Mouse (Mus musculus) ZHBTc4 (cell line): Measurements from ENCODE around the gene Olfr1288.

Experiments
- DNase-seq: peaks from one replicate; pipeline ENCODE4 v3.0.0-alpha.2; 2011; ENCODE audit warnings: low read depth, low spot score

The Olfr1288 gene

DNA sequence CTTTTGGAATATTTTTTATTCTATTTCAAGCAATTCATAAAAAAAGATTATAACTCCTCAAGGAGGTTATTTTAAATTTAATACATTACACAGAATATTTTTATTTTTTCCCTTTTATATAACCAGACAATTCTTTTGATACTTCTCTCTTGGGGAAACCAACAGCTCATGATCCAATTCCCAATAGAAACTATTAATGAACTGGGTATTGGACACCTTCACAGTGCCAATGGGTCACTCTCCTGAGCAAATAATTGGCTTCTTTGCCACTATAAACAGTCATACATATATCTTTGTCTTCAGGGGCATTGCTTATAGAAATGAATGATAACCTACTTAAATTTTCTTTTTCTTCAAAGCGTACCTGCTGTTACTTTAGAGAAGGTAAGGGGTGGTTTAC, at the start of gene Olfr1288:
Olfr1288 (plus strand) TSS at position 301 of the 400 bp plus-strand sequence.
- DNase-seq, result no peak

DNA sequence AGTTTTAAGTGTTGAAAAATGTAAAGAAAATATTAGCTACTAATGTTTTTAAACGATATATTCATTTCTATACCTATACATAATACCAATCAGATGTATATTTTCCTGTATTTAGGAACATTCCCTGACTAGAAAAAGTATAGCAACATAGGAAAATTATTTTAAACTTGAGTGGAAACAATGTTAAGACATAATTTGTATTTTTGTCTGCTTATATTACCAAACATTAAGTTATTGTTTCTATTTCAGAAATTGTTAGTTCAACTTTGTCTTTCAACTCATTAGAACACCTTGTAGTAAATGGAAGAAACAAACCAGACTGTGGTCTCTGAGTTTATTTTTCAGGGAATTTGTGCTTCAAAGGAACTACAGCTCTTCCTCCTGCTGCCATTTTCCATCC, 25.1 kb upstream of the Olfr1288 start, which contains the start of gene Olfr1287:
Olfr1287 (plus strand) TSS at position 301 of the 400 bp plus-strand sequence.
- DNase-seq, result no peak

DNA sequence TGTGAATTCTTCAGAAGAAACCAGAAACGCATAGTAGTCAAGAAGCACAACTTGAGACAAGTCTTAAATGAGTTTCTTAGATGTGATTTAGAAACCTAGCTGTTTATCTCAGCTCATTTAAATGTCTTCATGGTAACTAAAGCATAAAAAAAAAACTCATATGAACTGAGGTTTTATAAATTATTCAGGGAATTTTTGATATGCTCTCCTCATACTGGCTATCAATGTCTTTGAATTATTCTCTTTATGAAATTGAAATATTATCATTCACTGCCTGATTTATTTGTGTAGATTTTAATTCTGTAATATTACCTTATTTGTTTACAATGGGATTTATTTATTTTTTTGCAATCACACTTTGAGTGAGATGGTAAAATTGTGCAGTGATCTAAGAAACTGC, 6.6 kb downstream of the Olfr1288 start, which contains the start of gene Olfr1289:
Olfr1289 (plus strand) TSS at position 301 of the 400 bp plus-strand sequence.
- DNase-seq, result no peak

DNA sequence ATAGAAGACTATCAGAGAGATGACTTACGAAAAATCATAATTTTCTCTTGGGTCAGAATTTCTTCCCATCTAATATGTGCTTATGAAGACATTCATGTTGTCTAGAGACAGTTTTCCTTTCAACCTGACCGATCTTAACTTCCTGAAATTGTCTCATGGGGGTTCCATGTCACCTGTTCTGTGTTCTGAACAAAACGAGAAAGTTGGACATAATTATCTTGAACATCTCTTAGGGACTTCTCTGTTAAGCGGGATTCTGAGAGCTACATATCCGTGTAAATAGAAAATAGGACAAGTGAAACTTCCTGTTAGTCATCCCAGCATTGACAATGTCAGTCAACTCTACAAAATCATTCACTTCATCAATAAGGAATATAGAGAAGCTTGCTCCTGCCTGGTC, 19.8 kb downstream of the Olfr1288 start, which contains the start of gene Olfr1290:
Olfr1290 (minus strand) TSS at position 101 of the 400 bp plus-strand sequence.
- DNase-seq, result no peak

DNA sequence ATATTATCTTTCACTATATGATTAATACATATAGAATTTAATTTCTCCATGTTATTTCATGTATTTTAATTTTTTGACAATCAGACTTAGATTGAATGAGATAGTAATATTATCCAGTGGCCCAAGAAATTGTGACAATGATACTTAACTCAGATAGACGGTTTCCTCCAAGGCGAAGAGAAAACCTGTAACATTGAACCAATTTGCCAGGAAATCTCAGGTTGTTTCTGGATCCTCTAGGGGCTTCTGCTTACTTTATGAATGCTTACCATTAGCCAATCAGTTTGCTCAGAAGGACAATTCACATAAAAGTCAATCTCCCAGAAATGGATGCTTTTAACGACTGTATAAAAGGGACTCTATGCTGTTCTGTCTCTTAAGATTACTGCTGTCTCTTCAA, 23.0 kb downstream of the Olfr1288 start, which contains the start of gene Olfr1291-ps1:
Olfr1291-ps1 (plus strand) TSS at position 301 of the 400 bp plus-strand sequence.
- no peak for DNase-seq

DNA sequence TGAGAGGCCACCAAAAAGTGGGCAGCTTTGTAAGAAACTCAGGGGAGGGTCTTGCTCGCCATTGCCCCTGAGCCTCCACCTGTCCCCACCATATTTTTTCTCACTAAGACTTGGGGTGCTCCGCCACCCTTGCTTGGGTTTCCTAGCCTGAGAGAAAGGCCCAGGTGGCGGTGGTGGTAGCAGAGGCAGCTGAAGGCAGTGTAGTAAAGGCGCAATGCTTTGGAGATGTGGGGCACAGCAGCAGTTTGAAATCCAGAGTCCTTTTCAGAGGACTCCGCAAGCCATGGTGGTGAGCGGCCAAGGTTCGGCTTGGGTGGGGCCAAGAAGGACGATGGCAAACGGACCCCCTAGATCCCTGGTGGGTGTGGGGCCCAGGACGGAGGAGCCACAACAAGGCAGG, 43.5 kb downstream of the Olfr1288 start:
- DNase-seq, result peak; percentile 3

DNA sequence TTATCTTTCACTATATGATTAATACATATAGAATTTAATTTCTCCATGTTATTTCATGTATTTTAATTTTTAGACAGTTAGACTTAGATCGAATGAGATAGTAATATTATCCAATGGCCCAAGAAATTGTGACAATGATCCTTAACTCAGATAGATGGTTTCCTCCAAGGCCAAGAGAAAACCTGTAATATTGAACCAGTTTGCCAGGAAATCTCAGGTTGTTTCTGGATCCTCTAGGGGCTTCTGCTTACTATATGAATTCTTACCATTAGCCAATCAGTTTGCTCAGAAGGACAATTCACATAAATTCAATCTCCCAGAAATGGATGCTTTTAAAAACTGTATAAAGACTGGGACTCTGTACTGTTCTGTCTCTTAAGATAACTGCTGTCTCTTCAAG, 51.0 kb downstream of the Olfr1288 start, which contains the start of gene Olfr1293-ps:
Olfr1293-ps (plus strand) TSS at position 301 of the 400 bp plus-strand sequence.
- DNase-seq, result no peak
